Mouse (Mus musculus) spleen, postnatal 4 days (tissue): ENCODE results near the gene Fam168b.

ENCODE experiments used
- DNase-seq, 2 experiments: peaks; one replicate each; pipeline ENCODE4 v3.0.0; 2022; ENCODE audit warnings: low spot score in 2 of 2

Fam168b gene

GRCm38 (mm10) chr1:34842887-34843618, at the start of gene Fam168b:
Gene Fam168b (minus strand): TSS chr1:34843065.
- peak; percentile 84 to 92 for DNase-seq

GRCm38 (mm10) chr1:34892466-34892865, 49.6 kb upstream of the Fam168b start:
- no peak for DNase-seq

- no peak for DNase-seq
Observed at GRCm38 (mm10) chr1:34891559-34892289, 48.9 kb upstream of the Fam168b start.

- DNase-seq, result no peak
Observed at GRCm38 (mm10) chr1:34883776-34884175, 40.9 kb upstream of the Fam168b start.

- DNase-seq, result no peak
Observed at GRCm38 (mm10) chr1:34879611-34880010, 36.7 kb upstream of the Fam168b start.

GRCm38 (mm10) chr1:34873551-34873950, 30.7 kb upstream of the Fam168b start:
- peak in 1 of 2 experiments; percentile 55 for DNase-seq

- DNase-seq, result peak in 1 of 2 experiments; percentile 54
Observed at GRCm38 (mm10) chr1:34871170-34871569, 28.3 kb upstream of the Fam168b start.

GRCm38 (mm10) chr1:34869231-34869630, 26.4 kb upstream of the Fam168b start:
- no peak for DNase-seq

- DNase-seq, result no peak
Observed at GRCm38 (mm10) chr1:34868391-34868790, 25.5 kb upstream of the Fam168b start.

- no peak for DNase-seq
Observed at GRCm38 (mm10) chr1:34867574-34867955, 24.7 kb upstream of the Fam168b start.

GRCm38 (mm10) chr1:34866815-34867573, 24.1 kb upstream of the Fam168b start:
- peak; percentile 90 to 96 for DNase-seq

GRCm38 (mm10) chr1:34865866-34866265, 23.0 kb upstream of the Fam168b start:
- DNase-seq, result no peak

GRCm38 (mm10) chr1:34864243-34864642, 21.4 kb upstream of the Fam168b start:
- DNase-seq, result no peak

GRCm38 (mm10) chr1:34863323-34863722, 20.5 kb upstream of the Fam168b start:
- no peak for DNase-seq

GRCm38 (mm10) chr1:34862877-34863276, 20.0 kb upstream of the Fam168b start:
- DNase-seq, result no peak

GRCm38 (mm10) chr1:34860205-34860604, 17.3 kb upstream of the Fam168b start:
- no peak for DNase-seq

- no peak for DNase-seq
Observed at GRCm38 (mm10) chr1:34859761-34860160, 16.9 kb upstream of the Fam168b start.

- DNase-seq, result peak in 1 of 2 experiments; percentile 37
Observed at GRCm38 (mm10) chr1:34858671-34859070, 15.8 kb upstream of the Fam168b start.

GRCm38 (mm10) chr1:34855056-34855739, 12.3 kb upstream of the Fam168b start:
- no peak for DNase-seq

- no peak for DNase-seq
Observed at GRCm38 (mm10) chr1:34853786-34854185, 10.9 kb upstream of the Fam168b start.

- no peak for DNase-seq
Observed at GRCm38 (mm10) chr1:34852116-34852878, 9.4 kb upstream of the Fam168b start.
